Mouse (Mus musculus): ENCODE measurements around the gene Mmachc.

DNA sequence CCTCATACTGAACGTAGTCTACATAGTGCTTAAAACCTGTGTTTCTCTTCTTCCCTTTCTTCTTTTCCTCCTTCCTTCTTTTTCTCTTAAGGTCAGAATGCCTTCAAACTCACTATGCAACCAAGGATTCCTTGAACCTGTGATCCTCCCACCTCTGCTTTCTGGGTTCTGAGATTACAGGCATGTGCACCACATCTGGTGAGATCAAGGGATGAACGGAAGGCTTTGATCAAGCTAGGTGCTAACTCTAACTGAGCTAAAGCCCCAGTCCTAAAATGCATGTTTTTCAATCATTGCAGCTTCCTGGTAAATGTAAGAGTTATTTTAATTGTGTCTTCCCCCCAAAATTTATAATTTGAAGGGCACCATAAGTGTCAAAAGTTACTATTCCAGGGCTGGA lies 26.8 kb upstream of the Mmachc start:
- TF ChIP-seq TAL1 (IDR thresholded peaks at IDR 0.05; ENCODE audit: low read length): no peak
- TF ChIP-seq GATA1 (IDR thresholded peaks at IDR 0.05; ENCODE audit: low read length): no peak
